Mouse (Mus musculus): ENCODE measurements around the gene Pdcl2.

GRCm38 (mm10) chr5:76302009-76302408, 28.9 kb downstream of the Pdcl2 start:
- TF ChIP-seq CTCF (IDR thresholded peaks at IDR 0.05; ENCODE audit: low read depth, low read length), result no peak
- TF ChIP-seq POLR2AphosphoS5 (IDR thresholded peaks at IDR 0.05; ENCODE audit: insufficient replicate concordance, low read depth, low read length), result no peak
- TF ChIP-seq GATA1 (IDR thresholded peaks at IDR 0.05; ENCODE audit: borderline replicate concordance, low read length), result no peak
- TF ChIP-seq GATA2 (IDR thresholded peaks at IDR 0.05; ENCODE audit: borderline replicate concordance, low read depth, low read length), result no peak
